Mouse (Mus musculus): ENCODE measurements around the gene Pbx1.

- TF ChIP-seq CTCF (IDR thresholded peaks at IDR 0.05; ENCODE audit: control insufficient read depth, insufficient read depth, low read length): no peak
- no peak for TF ChIP-seq POLR2A (IDR thresholded peaks at IDR 0.05; ENCODE audit: borderline replicate concordance, control insufficient read depth, low read depth, low read length)
Observed at GRCm38 (mm10) chr1:168342269-168342668, 89.8 kb downstream of the Pbx1 start.
